Mouse (Mus musculus): ENCODE measurements around the gene Zzz3. TPM values are rescaled to one million over a fixed set of nuclear protein-coding genes. Genes with fewer than 3 reads are reported as not detected.

Gene Zzz3
- polyA plus RNA-seq, 1 experiment, result 13.3 TPM

DNA sequence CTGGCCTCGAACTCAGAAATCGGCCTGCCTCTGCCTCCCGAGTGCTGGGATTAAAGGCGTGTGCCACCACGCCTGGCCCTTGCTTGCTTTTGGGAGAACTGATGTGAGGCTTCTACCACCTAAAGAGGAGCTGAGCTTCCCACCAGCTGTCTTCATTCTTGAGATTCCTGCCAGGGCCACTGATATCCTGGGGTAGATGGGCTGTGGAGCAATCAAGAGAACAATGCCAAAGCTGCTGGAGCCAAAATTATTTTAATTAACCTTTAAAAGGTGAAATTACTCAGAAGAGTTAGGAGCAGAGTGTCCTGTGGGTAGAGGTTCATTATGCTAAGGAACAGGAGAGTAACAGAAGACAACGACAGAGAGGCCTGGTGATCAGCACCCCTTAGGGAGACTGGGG is 70.1 kb downstream of the Zzz3 start:
- Histone ChIP-seq H3K27ac (ENCODE audit: insufficient read depth, low read depth, low read length) (no peak overlapping the region), H3K27me3 (ENCODE audit: control insufficient read depth, insufficient read depth, low read length) (no peaks in the 10 kb centered on the region), H3K36me3 (ENCODE audit: control insufficient read depth, insufficient read depth, low read length) (peaks cover 6% of the 10 kb centered on the region), H3K4me1 (ENCODE audit: control insufficient read depth, insufficient read depth, insufficient read length, low read length) (no peaks in the 10 kb centered on the region), H3K4me3 (ENCODE audit: low read depth, low read length) (no peak overlapping the region)
- TF ChIP-seq POLR2A (IDR thresholded peaks at IDR 0.05; ENCODE audit: low read depth, low read length) (no peak), CTCF (IDR thresholded peaks at IDR 0.05; ENCODE audit: extremely low read depth, insufficient read length, insufficient replicate concordance, low read depth, low read length) (no peak)
- 91% methylated on average over 6 of the region's 6 CpGs for WGBS

DNA sequence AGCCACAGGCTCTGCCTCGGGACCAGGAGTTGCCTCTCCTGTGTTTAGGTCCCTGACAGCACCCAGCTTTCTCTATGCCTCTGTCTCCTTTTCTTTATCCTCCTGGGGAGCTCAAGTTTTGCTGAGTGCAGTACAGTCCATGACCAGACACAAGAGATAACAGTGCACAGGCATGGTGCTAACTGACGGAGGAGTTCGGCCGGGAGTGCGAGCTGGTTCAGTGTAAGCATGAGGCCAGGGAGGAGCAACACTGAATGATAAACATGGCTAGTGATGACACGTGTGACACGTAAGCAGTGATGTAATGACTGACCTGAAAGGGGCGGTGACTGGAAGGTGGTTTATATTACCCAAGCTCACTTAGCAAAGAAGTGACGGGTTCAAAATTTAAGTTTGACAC is 71.6 kb downstream of the Zzz3 start:
- no peak for TF ChIP-seq POLR2A (IDR thresholded peaks at IDR 0.05; ENCODE audit: low read depth, low read length)
- no peak for TF ChIP-seq CTCF (IDR thresholded peaks at IDR 0.05; ENCODE audit: extremely low read depth, insufficient read length, insufficient replicate concordance, low read depth, low read length)
- WGBS, result 69% methylated on average over 9 of the region's 9 CpGs

DNA sequence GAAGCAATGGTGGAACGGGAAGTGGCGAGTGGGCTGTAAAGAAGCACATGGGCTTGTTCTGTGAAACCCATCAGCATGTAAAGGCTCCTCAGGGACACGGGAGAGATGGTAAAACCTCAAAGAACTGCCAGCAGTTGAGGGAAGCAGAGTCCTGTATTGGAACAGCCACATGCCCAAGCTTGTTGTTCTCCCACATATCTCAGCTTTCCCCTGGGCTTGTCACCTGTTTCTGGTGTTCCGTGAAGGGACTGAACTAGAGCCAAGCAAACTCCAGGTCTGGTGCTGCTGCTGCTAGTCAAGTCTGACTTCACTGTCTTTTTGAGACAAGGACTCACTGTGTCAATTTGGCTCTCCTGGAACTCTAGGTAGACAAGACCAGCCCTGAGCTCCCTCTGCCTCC is 72.0 kb downstream of the Zzz3 start:
- WGBS, result 76% methylated on average over 4 of the region's 4 CpGs

More for the DNA sequence above, 71.6 kb downstream of the Zzz3 start:
- no peaks in the 10 kb centered on the region for H3K36me3 ChIP-seq (ENCODE audit: control insufficient read depth, insufficient read depth, low read length)
- H3K4me3 ChIP-seq (ENCODE audit: low read depth, low read length), result no peak overlapping the region
- H3K27ac ChIP-seq (ENCODE audit: insufficient read depth, low read depth, low read length), result no peak overlapping the region
- H3K4me1 ChIP-seq (ENCODE audit: control insufficient read depth, insufficient read depth, insufficient read length, low read length), result no peaks in the 10 kb centered on the region
- no peaks in the 10 kb centered on the region for H3K27me3 ChIP-seq (ENCODE audit: control insufficient read depth, insufficient read depth, low read length)

DNA sequence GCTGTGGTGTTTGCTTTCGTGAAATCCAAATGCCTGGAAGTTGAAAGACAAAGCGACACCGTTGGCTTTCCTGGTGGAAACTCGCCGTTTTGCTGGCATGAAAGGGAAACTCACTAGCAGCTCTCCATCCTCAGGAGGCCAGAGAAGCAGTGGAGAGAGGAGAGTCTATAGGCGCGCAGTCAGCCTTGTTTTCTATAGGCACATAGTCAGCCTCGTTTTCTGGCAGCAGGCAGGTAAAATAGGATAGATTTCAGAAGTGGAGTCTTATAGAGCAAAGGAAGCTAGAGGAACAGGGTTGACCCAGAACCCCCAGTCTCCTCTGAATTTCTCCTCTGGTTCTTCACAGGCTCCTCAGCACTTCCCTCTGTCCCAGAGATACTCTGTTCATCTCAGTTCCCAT is 72.8 kb downstream of the Zzz3 start:
- Histone ChIP-seq H3K27ac (ENCODE audit: insufficient read depth, low read depth, low read length) (no peak overlapping the region), H3K36me3 (ENCODE audit: control insufficient read depth, insufficient read depth, low read length) (no peaks in the 10 kb centered on the region), H3K27me3 (ENCODE audit: control insufficient read depth, insufficient read depth, low read length) (no peaks in the 10 kb centered on the region), H3K4me3 (ENCODE audit: low read depth, low read length) (no peak overlapping the region), H3K4me1 (ENCODE audit: control insufficient read depth, insufficient read depth, insufficient read length, low read length) (no peaks in the 10 kb centered on the region)
- 86% methylated on average over 8 of the region's 8 CpGs for WGBS
- TF ChIP-seq POLR2A (IDR thresholded peaks at IDR 0.05; ENCODE audit: low read depth, low read length) (no peak), CTCF (IDR thresholded peaks at IDR 0.05; ENCODE audit: extremely low read depth, insufficient read length, insufficient replicate concordance, low read depth, low read length) (no peak)

More for the DNA sequence above, 72.0 kb downstream of the Zzz3 start:
- Histone ChIP-seq H3K4me1 (ENCODE audit: control insufficient read depth, insufficient read depth, insufficient read length, low read length) (no peaks in the 10 kb centered on the region), H3K36me3 (ENCODE audit: control insufficient read depth, insufficient read depth, low read length) (no peaks in the 10 kb centered on the region), H3K4me3 (ENCODE audit: low read depth, low read length) (no peak overlapping the region), H3K27ac (ENCODE audit: insufficient read depth, low read depth, low read length) (no peak overlapping the region), H3K27me3 (ENCODE audit: control insufficient read depth, insufficient read depth, low read length) (no peaks in the 10 kb centered on the region)
- TF ChIP-seq CTCF (IDR thresholded peaks at IDR 0.05; ENCODE audit: extremely low read depth, insufficient read length, insufficient replicate concordance, low read depth, low read length) (no peak), POLR2A (IDR thresholded peaks at IDR 0.05; ENCODE audit: low read depth, low read length) (no peak)

DNA sequence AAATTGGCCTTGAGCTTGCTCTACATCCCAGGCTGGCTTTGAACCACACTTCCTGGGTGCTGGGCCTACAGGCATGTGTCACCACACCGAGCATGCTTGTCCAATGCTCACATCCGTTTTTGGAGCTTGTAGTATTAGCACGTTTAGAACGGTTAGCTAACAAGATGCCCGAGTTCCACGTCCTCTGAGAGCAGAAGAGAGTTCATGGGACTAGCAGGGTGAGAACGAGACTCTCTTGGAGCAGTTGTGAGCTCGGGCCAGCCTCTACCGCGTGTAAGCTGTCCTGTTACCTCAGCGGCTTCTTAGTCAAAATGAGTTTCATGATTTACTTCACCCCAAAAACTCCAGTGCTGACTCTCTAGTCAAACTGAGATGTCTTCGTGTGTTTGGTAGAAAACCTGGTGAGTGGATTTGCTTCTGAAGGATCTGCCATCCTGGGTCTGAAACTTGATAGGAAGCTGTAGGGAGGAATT is 73.3 kb downstream of the Zzz3 start:
- TF ChIP-seq CTCF (IDR thresholded peaks at IDR 0.05; ENCODE audit: extremely low read depth, insufficient read length, insufficient replicate concordance, low read depth, low read length) (no peak), POLR2A (IDR thresholded peaks at IDR 0.05; ENCODE audit: low read depth, low read length) (no peak)
- no peaks in the 10 kb centered on the region for H3K36me3 ChIP-seq (ENCODE audit: control insufficient read depth, insufficient read depth, low read length)
- no peaks in the 10 kb centered on the region for H3K27me3 ChIP-seq (ENCODE audit: control insufficient read depth, insufficient read depth, low read length)
- no peak overlapping the region for H3K27ac ChIP-seq (ENCODE audit: insufficient read depth, low read depth, low read length)
- no peaks in the 10 kb centered on the region for H3K4me1 ChIP-seq (ENCODE audit: control insufficient read depth, insufficient read depth, insufficient read length, low read length)
- WGBS, result 77% methylated on average over 12 of the region's 12 CpGs
- no peak overlapping the region for H3K4me3 ChIP-seq (ENCODE audit: low read depth, low read length)

DNA sequence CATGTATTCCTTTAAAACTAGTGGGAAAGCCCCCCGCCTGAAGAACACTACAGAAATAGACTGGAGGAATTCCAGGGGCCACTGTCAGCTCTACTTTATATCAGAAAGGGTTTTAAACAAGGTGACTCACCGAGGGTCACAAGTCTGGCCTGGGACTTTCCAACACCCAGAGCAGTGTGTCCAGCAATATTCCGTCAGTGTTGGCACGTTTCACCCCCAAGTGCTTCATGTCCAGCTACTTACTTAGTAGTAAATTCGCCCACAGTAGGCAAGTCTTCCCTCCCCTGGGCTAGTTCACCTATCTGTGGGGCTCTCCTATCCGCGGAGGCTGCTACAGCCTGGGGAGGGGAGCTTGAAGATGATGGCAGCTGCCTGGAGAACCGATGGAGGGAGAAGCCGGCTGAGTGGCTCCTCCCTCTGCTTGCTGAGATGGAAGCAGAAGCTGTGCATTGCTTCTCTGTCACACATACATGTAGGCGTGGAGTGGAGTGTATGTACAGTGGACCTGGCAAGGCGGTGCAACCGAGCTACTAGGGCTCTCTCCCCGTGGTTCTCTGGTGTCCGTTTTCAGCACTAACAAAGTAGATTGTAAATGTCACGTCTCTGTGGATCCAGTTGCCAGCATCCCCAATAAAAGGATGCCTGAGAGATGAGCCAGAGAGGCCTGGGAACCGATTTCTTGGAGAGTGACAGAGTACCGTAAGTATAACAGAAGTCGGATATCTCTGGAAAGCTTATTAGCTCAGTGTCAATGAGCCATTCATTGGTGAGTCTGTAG is 74.3 kb downstream of the Zzz3 start:
- Histone ChIP-seq H3K4me3 (ENCODE audit: low read depth, low read length) (no peak overlapping the region), H3K27ac (ENCODE audit: insufficient read depth, low read depth, low read length) (no peak overlapping the region), H3K27me3 (ENCODE audit: control insufficient read depth, insufficient read depth, low read length) (no peaks in the 10 kb centered on the region), H3K36me3 (ENCODE audit: control insufficient read depth, insufficient read depth, low read length) (no peaks in the 10 kb centered on the region), H3K4me1 (ENCODE audit: control insufficient read depth, insufficient read depth, insufficient read length, low read length) (no peaks in the 10 kb centered on the region)
- no peak for TF ChIP-seq CTCF (IDR thresholded peaks at IDR 0.05; ENCODE audit: extremely low read depth, insufficient read length, insufficient replicate concordance, low read depth, low read length)
- TF ChIP-seq POLR2A (IDR thresholded peaks at IDR 0.05; ENCODE audit: low read depth, low read length), result no peak
- WGBS, result 61% methylated on average over 18 of the region's 18 CpGs

DNA sequence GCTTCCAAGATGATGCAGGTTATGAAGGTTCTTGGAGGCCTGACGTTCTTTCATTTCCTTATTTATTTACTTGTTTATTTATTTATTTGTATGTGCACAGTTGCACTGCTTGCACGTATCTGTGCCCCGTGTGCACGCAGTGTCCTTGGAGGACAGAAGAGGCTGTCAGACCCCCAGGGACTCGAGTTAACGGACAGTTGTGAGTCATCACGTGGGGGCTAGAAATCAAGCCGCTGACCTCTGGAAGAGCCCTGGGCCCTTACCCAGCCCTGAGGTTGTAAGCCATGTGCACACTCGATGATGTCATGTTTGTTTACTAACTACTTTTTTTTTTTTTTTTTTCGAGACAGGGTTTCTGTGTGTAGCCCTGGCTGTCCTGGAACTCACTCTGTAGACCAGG is 75.1 kb downstream of the Zzz3 start:
- H3K4me1 ChIP-seq (ENCODE audit: control insufficient read depth, insufficient read depth, insufficient read length, low read length), result no peaks in the 10 kb centered on the region
- no peak overlapping the region for H3K27ac ChIP-seq (ENCODE audit: insufficient read depth, low read depth, low read length)
- whole genome bisulfite sequencing, result 65% methylated on average over 10 of the region's 10 CpGs
- no peaks in the 10 kb centered on the region for H3K27me3 ChIP-seq (ENCODE audit: control insufficient read depth, insufficient read depth, low read length)
- no peaks in the 10 kb centered on the region for H3K36me3 ChIP-seq (ENCODE audit: control insufficient read depth, insufficient read depth, low read length)
- H3K4me3 ChIP-seq (ENCODE audit: low read depth, low read length), result no peak overlapping the region
- TF ChIP-seq CTCF (IDR thresholded peaks at IDR 0.05; ENCODE audit: extremely low read depth, insufficient read length, insufficient replicate concordance, low read depth, low read length), result no peak
- no peak for TF ChIP-seq POLR2A (IDR thresholded peaks at IDR 0.05; ENCODE audit: low read depth, low read length)
